In the genomic region with DNA sequence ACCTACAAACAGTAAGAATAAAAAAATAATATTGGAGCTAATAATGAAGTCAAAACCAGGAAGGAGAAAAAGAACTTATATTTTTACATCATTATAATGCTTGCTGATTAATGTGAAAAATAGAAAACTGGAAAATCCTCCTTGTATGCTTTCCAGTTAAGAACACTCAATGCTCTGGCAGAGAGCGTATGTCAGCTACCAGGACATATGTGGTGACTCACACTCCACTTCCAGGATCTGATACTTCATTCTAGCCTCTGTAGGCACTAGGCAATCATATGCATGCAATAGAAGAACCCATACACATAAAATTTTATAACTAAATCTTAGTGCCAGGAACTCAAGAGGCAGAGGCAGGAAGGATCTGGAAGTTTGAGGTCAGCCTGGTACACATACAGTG, we compare ENCODE assay signal across 24 mouse cellular contexts. TPM values are rescaled to one million over a fixed set of nuclear protein-coding genes. Genes with fewer than 3 reads are reported as not detected.
DNase-seq lines count a peak whose midpoint lies in the region; ATAC-seq and TF ChIP-seq lines count a peak whose summit lies in the region.
"Had no signal": no experiment of that assay in that cellular context is flagged by ENCODE, and none has a peak within 500 bp of the region (broad histone marks: within the 10 kb centered on the region; RNA-seq: fewer than 3 reads in every experiment).

No protein-coding gene starts in this region.

- DNase-seq in lung, postnatal 0 days (ENCODE audit: low spot score): peak; percentile 14
- DNase-seq in lung, adult 18-20 months: no peak
- DNase-seq in 416B (ENCODE audit: low read depth): peak; percentile 61
- peak; percentile 59 for DNase-seq in brain, adult 2 months (ENCODE audit: low read depth, low spot score)
- no peak for DNase-seq in midbrain, embryonic 14.5 days
- DNase-seq: adrenal gland, adult 2 months; adrenal gland, postnatal 14 days; cerebellum, adult 11-12 months; cerebellum, adult 9-10 months; cerebellum, postnatal 25 days; gastrocnemius, postnatal 25 days; heart, adult 18-20 months; heart, postnatal 10 days; heart, postnatal 36 days had no signal

- no peak for TF ChIP-seq CTCF in lung, postnatal 0 days (IDR thresholded peaks at IDR 0.05)

- H3K27ac ChIP-seq in lung, postnatal 0 days (ENCODE audit: low read length): no peak overlapping the region
- H3K27ac ChIP-seq in forebrain, embryonic 16.5 days (ENCODE audit: low read length): no peak overlapping the region
- H3K27ac ChIP-seq in midbrain, embryonic 14.5 days (replicated peaks; ENCODE audit: low read depth, low read length): no peak overlapping the region
- H3K27ac ChIP-seq: embryonic facial prominence, embryonic 12.5 days; embryonic facial prominence, embryonic 15.5 days; heart, embryonic 15.5 days; hindbrain, embryonic 10.5 days; hindbrain, embryonic 13.5 days; intestine, embryonic 15.5 days had no signal

- H3K27me3 ChIP-seq in lung, postnatal 0 days (replicated peaks; ENCODE audit: insufficient read depth, low read length): no peaks in the 10 kb centered on the region
- no peaks in the 10 kb centered on the region for H3K27me3 ChIP-seq in forebrain, embryonic 16.5 days (replicated peaks; ENCODE audit: control insufficient read depth, insufficient read depth, low read length)
- no peaks in the 10 kb centered on the region for H3K27me3 ChIP-seq in midbrain, embryonic 14.5 days (ENCODE audit: control insufficient read depth, insufficient read depth, low read length)
- H3K27me3 ChIP-seq: embryonic facial prominence, embryonic 12.5 days; embryonic facial prominence, embryonic 15.5 days; heart, embryonic 12.5 days; heart, embryonic 15.5 days; hindbrain, embryonic 13.5 days; intestine, embryonic 15.5 days had no signal

- H3K4me3 ChIP-seq in lung, postnatal 0 days (ENCODE audit: low read depth, low read length): no peak overlapping the region
- no peak overlapping the region for H3K4me3 ChIP-seq in forebrain, embryonic 16.5 days (replicated peaks; ENCODE audit: low read length)
- no peak overlapping the region for H3K4me3 ChIP-seq in midbrain, embryonic 14.5 days (replicated peaks; ENCODE audit: low read depth, low read length)
- H3K4me3 ChIP-seq: embryonic facial prominence, embryonic 12.5 days; embryonic facial prominence, embryonic 15.5 days; heart, embryonic 12.5 days; heart, embryonic 15.5 days; hindbrain, embryonic 10.5 days; hindbrain, embryonic 13.5 days; intestine, embryonic 15.5 days had no signal

- 44% methylated on average over 1 of the region's 1 CpGs for WGBS in lung, postnatal 0 days
- 76% methylated on average over 1 of the region's 1 CpGs for WGBS in forebrain, embryonic 16.5 days
- 98% methylated on average over 1 of the region's 1 CpGs for WGBS in midbrain, embryonic 14.5 days

- no peak overlapping the region for H3K9ac ChIP-seq in lung, postnatal 0 days (replicated peaks; ENCODE audit: low read depth)
- no peak overlapping the region for H3K9ac ChIP-seq in forebrain, embryonic 16.5 days (replicated peaks; ENCODE audit: low read depth, low read length)
- H3K9ac ChIP-seq in midbrain, embryonic 14.5 days (replicated peaks; ENCODE audit: low read length): no peak overlapping the region
- H3K9ac ChIP-seq: embryonic facial prominence, embryonic 12.5 days; embryonic facial prominence, embryonic 15.5 days; heart, embryonic 12.5 days; heart, embryonic 15.5 days; hindbrain, embryonic 13.5 days; intestine, embryonic 15.5 days had no signal

- H3K4me2 ChIP-seq in lung, postnatal 0 days (replicated peaks; ENCODE audit: low read depth, low read length): no peak overlapping the region
- H3K4me2 ChIP-seq in forebrain, embryonic 16.5 days (ENCODE audit: low read length): no peak overlapping the region
- H3K4me2 ChIP-seq in midbrain, embryonic 14.5 days (ENCODE audit: low read length): no peak overlapping the region
- H3K4me2 ChIP-seq: embryonic facial prominence, embryonic 12.5 days; embryonic facial prominence, embryonic 15.5 days; heart, embryonic 12.5 days; heart, embryonic 15.5 days; hindbrain, embryonic 13.5 days; intestine, embryonic 15.5 days had no signal

- H3K4me1 ChIP-seq in lung, postnatal 0 days (ENCODE audit: insufficient read depth, low read depth, low read length): no peaks in the 10 kb centered on the region
- H3K4me1 ChIP-seq in forebrain, embryonic 16.5 days (replicated peaks; ENCODE audit: control insufficient read depth, insufficient read depth, low read length): no peaks in the 10 kb centered on the region
- no peaks in the 10 kb centered on the region for H3K4me1 ChIP-seq in midbrain, embryonic 14.5 days (ENCODE audit: control insufficient read depth, insufficient read depth, low read length)
- H3K4me1 ChIP-seq: embryonic facial prominence, embryonic 12.5 days; embryonic facial prominence, embryonic 15.5 days; heart, embryonic 12.5 days; heart, embryonic 15.5 days; hindbrain, embryonic 10.5 days; hindbrain, embryonic 13.5 days; intestine, embryonic 15.5 days had no signal

- TF ChIP-seq EP300 in lung, postnatal 0 days (IDR thresholded peaks at IDR 0.05): no peak

- no peak for ATAC-seq in lung, postnatal 0 days
- ATAC-seq in forebrain, embryonic 16.5 days: no peak
- ATAC-seq in midbrain, embryonic 14.5 days (ENCODE audit: low FRiP score, low TSS enrichment): no peak
- ATAC-seq: forebrain, embryonic 14.5 days; hindbrain, embryonic 16.5 days; intestine, embryonic 15.5 days had no signal

- 0 out of 2 replicates have a peak, but pooled peaks cover 6% of the 10 kb centered on the region for H3K36me3 ChIP-seq in lung, postnatal 0 days (ENCODE audit: insufficient read depth, low read length)
- no peaks in the 10 kb centered on the region for H3K36me3 ChIP-seq in forebrain, embryonic 16.5 days (ENCODE audit: control insufficient read depth, insufficient read depth)
- H3K36me3 ChIP-seq in midbrain, embryonic 14.5 days (ENCODE audit: control insufficient read depth, insufficient read depth, low read length): peaks cover 15% of the 10 kb centered on the region

- H3K9me3 ChIP-seq in lung, postnatal 0 days (ENCODE audit: low read length): no peaks in the 10 kb centered on the region
- no peaks in the 10 kb centered on the region for H3K9me3 ChIP-seq in forebrain, embryonic 16.5 days (ENCODE audit: control insufficient read depth, low read length)
- no peaks in the 10 kb centered on the region for H3K9me3 ChIP-seq in midbrain, embryonic 14.5 days (ENCODE audit: control insufficient read depth, low read length)
- H3K9me3 ChIP-seq: embryonic facial prominence, embryonic 12.5 days; embryonic facial prominence, embryonic 15.5 days; heart, embryonic 12.5 days; heart, embryonic 15.5 days; hindbrain, embryonic 10.5 days; hindbrain, embryonic 13.5 days; intestine, embryonic 15.5 days had no signal

RNA-seq across cellular contexts. Expression of a gene that starts 40.2 kb away (rescaled TPM):
- polyA plus RNA-seq in lung, postnatal 0 days (2015; fragmentation: Nextera tagmentation; extraction: Ambion mirVana): 8.6 and 11.7 TPM in 2 replicates
- 30.6 and 31.1 TPM in 2 replicates for polyA plus RNA-seq in forebrain, embryonic 16.5 days (2015; fragmentation: Nextera tagmentation; extraction: Ambion mirVana)
- polyA plus RNA-seq in midbrain, embryonic 14.5 days (2014; fragmentation: Nextera tagmentation; extraction: Ambion mirVana): 33.7 and 37.7 TPM in 2 replicates

Comparison
In these comparisons a context has a peak if more than half of its experiments do, and no peak if none do; other contexts are left out.
1. DNase-seq: peak in lung, postnatal 0 days (single experiment), 416B (single experiment) and brain, adult 2 months (single experiment); none in lung, adult 18-20 months (0 of 2) and midbrain, embryonic 14.5 days (single experiment).